Mouse (Mus musculus): ENCODE results near the gene Hs3st5. TPM values are rescaled to one million over a fixed set of nuclear protein-coding genes. Genes with fewer than 3 reads are reported as not detected.

Gene Hs3st5
- polyA plus RNA-seq, 1 experiment from 2014 or later: 4.1 TPM

DNA sequence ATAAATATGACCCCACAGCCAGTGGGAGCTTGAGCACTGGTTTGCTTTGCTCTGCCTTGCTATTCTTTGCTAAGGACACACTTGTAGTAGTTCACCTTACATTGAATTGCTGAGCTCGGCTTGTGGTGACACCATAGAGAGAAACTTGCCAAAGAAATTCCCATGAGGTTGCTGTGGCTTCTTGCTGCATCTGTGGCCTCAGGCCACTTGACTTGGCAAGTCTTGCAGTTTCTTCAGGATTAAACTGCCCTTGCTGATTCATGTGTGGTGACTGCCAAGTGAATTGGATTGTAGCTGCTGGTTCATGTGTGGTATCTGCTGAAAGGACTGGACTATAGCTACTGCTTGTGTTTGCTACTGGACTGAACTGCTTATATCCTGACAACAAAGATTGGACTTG is 13.0 kb upstream of the Hs3st5 start:
- DNase-seq (ENCODE audit: low spot score) (no peak), ATAC-seq (ENCODE audit: low read depth) (no peak)
- no peaks in the 10 kb centered on the region for H3K27me3 ChIP-seq (replicated peaks; ENCODE audit: control insufficient read depth, insufficient read depth, low read length)
- H3K27ac ChIP-seq (replicated peaks; ENCODE audit: low read depth, low read length): no peak overlapping the region
- no peaks in the 10 kb centered on the region for H3K9me3 ChIP-seq (ENCODE audit: control insufficient read depth, low read length)
- no peak overlapping the region for H3K4me3 ChIP-seq (ENCODE audit: low read depth, low read length)
- no peak overlapping the region for H3K4me2 ChIP-seq (ENCODE audit: low read depth, low read length)
- no peaks in the 10 kb centered on the region for H3K36me3 ChIP-seq (ENCODE audit: control insufficient read depth, insufficient read depth, low read length)
- WGBS: 89% methylated on average over 1 of the region's 1 CpGs
- H3K4me1 ChIP-seq (ENCODE audit: control insufficient read depth, insufficient read depth, low read length): no peaks in the 10 kb centered on the region
- no peak overlapping the region for H3K9ac ChIP-seq (ENCODE audit: low read depth, low read length)

DNA sequence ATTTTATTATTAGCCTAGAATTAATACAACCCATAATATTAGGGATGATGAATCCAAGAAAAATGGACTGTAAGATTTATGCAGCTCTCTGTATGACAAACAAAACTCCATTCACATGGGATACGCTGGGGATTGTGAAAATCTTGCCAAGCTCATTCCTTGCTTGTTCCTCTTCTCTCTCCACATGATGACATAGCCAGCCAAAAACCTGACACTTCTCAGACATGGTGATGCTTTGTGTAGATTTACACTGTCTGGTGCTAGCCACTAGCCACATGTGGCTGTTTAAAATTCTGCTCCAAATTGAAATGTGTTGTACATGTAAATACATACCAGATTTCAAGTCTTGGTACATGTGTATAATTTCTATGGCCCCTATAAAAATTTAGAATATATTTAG is 6.9 kb upstream of the Hs3st5 start:
- DNase-seq (ENCODE audit: low spot score) (peak; percentile 33), ATAC-seq (ENCODE audit: low read depth) (no peak)
- H3K4me3 ChIP-seq (ENCODE audit: low read depth, low read length): no peak overlapping the region
- no peaks in the 10 kb centered on the region for H3K36me3 ChIP-seq (ENCODE audit: control insufficient read depth, insufficient read depth, low read length)
- no peaks in the 10 kb centered on the region for H3K9me3 ChIP-seq (ENCODE audit: control insufficient read depth, low read length)
- no peak overlapping the region for H3K4me2 ChIP-seq (ENCODE audit: low read depth, low read length)
- WGBS: 71% methylated on average over 1 of the region's 1 CpGs
- no peak overlapping the region for H3K27ac ChIP-seq (replicated peaks; ENCODE audit: low read depth, low read length)
- H3K4me1 ChIP-seq (ENCODE audit: control insufficient read depth, insufficient read depth, low read length): no peaks in the 10 kb centered on the region
- no peak overlapping the region for H3K9ac ChIP-seq (ENCODE audit: low read depth, low read length)
- H3K27me3 ChIP-seq (replicated peaks; ENCODE audit: control insufficient read depth, insufficient read depth, low read length): no peaks in the 10 kb centered on the region

- DNase-seq (ENCODE audit: low spot score) (peak; percentile 51), ATAC-seq (ENCODE audit: low read depth) (peak; percentile 51)
- Histone ChIP-seq H3K27ac (replicated peaks; ENCODE audit: low read depth, low read length) (no peak overlapping the region), H3K27me3 (replicated peaks; ENCODE audit: control insufficient read depth, insufficient read depth, low read length) (peaks cover 27% of the 10 kb centered on the region), H3K4me1 (ENCODE audit: control insufficient read depth, insufficient read depth, low read length) (0 out of 2 replicates have a peak, but pooled peaks cover 6% of the 10 kb centered on the region), H3K9me3 (ENCODE audit: control insufficient read depth, low read length) (no peaks in the 10 kb centered on the region), H3K4me2 (ENCODE audit: low read depth, low read length) (peak overlapping the region; percentile 97), H3K36me3 (ENCODE audit: control insufficient read depth, insufficient read depth, low read length) (no peaks in the 10 kb centered on the region), H3K9ac (ENCODE audit: low read depth, low read length) (peak overlapping the region; percentile 65), H3K4me3 (ENCODE audit: low read depth, low read length) (peak overlapping the region; percentile 62)
- 10% methylated on average over 13 of the region's 13 CpGs for WGBS
Measured at GRCm38 (mm10) chr10:36506033-36506726, 434 bp upstream of the Hs3st5 start.

DNA sequence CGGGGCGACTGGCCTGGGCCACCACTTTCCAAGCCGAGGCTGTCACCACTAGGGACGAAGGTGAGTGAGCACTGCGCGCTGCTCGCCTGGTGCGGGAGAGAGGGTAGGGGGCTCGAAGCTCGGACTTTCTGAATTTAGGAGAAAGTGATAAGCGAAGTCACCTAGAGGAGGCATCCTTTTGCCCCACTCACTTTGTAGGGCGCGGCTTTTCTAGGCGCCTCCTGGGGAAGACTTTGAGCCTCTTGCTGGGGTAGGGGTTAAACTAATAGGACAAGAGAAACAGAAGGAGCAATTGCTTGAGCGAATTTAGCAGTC is 899 bp downstream of the Hs3st5 start:
- H3K27ac ChIP-seq (replicated peaks; ENCODE audit: low read depth, low read length): no peak overlapping the region
- under 1% methylated on average over 15 of the region's 15 CpGs for WGBS
- ATAC-seq (ENCODE audit: low read depth): no peak

GRCm38 (mm10) chr10:36507991-36508546 is 1.5 kb downstream of the Hs3st5 start:
- Histone ChIP-seq H3K9me3 (ENCODE audit: control insufficient read depth, low read length) (no peaks in the 10 kb centered on the region), H3K36me3 (ENCODE audit: control insufficient read depth, insufficient read depth, low read length) (no peaks in the 10 kb centered on the region), H3K27ac (replicated peaks; ENCODE audit: low read depth, low read length) (no peak overlapping the region), H3K9ac (ENCODE audit: low read depth, low read length) (peak overlapping the region; percentile 65), H3K27me3 (replicated peaks; ENCODE audit: control insufficient read depth, insufficient read depth, low read length) (peaks cover 27% of the 10 kb centered on the region), H3K4me1 (ENCODE audit: control insufficient read depth, insufficient read depth, low read length) (0 out of 2 replicates have a peak, but pooled peaks cover 6% of the 10 kb centered on the region), H3K4me2 (ENCODE audit: low read depth, low read length) (peak overlapping the region; percentile 97), H3K4me3 (ENCODE audit: low read depth, low read length) (peak overlapping the region; percentile 62)
- DNase-seq (ENCODE audit: low spot score) (no peak), ATAC-seq (ENCODE audit: low read depth) (no peak)
- WGBS: 1% methylated on average over 18 of the region's 18 CpGs

More for the DNA sequence above, 899 bp downstream of the Hs3st5 start:
- no peak for DNase-seq (ENCODE audit: low spot score)
- Histone ChIP-seq H3K36me3 (ENCODE audit: control insufficient read depth, insufficient read depth, low read length) (no peaks in the 10 kb centered on the region), H3K9ac (ENCODE audit: low read depth, low read length) (peak overlapping the region; percentile 65), H3K4me1 (ENCODE audit: control insufficient read depth, insufficient read depth, low read length) (0 out of 2 replicates have a peak, but pooled peaks cover 6% of the 10 kb centered on the region), H3K4me3 (ENCODE audit: low read depth, low read length) (peak overlapping the region; percentile 62), H3K27me3 (replicated peaks; ENCODE audit: control insufficient read depth, insufficient read depth, low read length) (peaks cover 27% of the 10 kb centered on the region), H3K4me2 (ENCODE audit: low read depth, low read length) (peak overlapping the region; percentile 97), H3K9me3 (ENCODE audit: control insufficient read depth, low read length) (no peaks in the 10 kb centered on the region)

DNA sequence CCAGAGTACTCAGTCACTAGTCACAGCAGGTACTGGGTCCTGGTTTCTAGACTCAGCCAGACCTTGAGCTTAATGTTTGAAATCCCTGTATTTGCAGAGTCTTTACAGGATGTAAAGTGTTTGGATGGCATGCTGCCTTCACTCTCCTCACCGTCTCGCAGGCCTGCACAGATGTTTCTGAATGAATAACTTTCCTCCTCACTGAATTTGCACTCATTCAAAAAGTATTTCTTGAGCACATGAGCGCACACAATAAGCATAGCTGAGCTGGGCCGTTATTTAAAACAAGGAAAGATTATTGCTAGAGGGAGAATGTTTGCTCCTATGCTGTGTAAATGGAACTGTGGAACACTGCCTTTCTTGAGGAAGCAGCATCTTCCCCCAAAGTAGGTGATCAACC is 2.9 kb downstream of the Hs3st5 start:
- 0 out of 2 replicates have a peak, but pooled peaks cover 6% of the 10 kb centered on the region for H3K4me1 ChIP-seq (ENCODE audit: control insufficient read depth, insufficient read depth, low read length)
- peak overlapping the region; percentile 62; the same call in 1 of the 2 replicates for H3K4me3 ChIP-seq (ENCODE audit: low read depth, low read length)
- H3K36me3 ChIP-seq (ENCODE audit: control insufficient read depth, insufficient read depth, low read length): no peaks in the 10 kb centered on the region
- peak overlapping the region; percentile 32; the same call in 1 of the 2 replicates for H3K4me2 ChIP-seq (ENCODE audit: low read depth, low read length)
- H3K9ac ChIP-seq (ENCODE audit: low read depth, low read length): no peak overlapping the region
- H3K27ac ChIP-seq (replicated peaks; ENCODE audit: low read depth, low read length): no peak overlapping the region
- H3K27me3 ChIP-seq (replicated peaks; ENCODE audit: control insufficient read depth, insufficient read depth, low read length): peaks cover 27% of the 10 kb centered on the region
- WGBS: 42% methylated on average over 4 of the region's 4 CpGs
- ATAC-seq (ENCODE audit: low read depth): no peak
- DNase-seq (ENCODE audit: low spot score): no peak
- no peaks in the 10 kb centered on the region for H3K9me3 ChIP-seq (ENCODE audit: control insufficient read depth, low read length)

- no peak overlapping the region for H3K4me3 ChIP-seq (ENCODE audit: low read depth, low read length)
- no peaks in the 10 kb centered on the region for H3K9me3 ChIP-seq (ENCODE audit: control insufficient read depth, low read length)
- H3K4me1 ChIP-seq (ENCODE audit: control insufficient read depth, insufficient read depth, low read length): no peaks in the 10 kb centered on the region
- ATAC-seq (ENCODE audit: low read depth) (no peak), DNase-seq (ENCODE audit: low spot score) (no peak)
- no peaks in the 10 kb centered on the region for H3K36me3 ChIP-seq (ENCODE audit: control insufficient read depth, insufficient read depth, low read length)
- no peaks in the 10 kb centered on the region for H3K27me3 ChIP-seq (replicated peaks; ENCODE audit: control insufficient read depth, insufficient read depth, low read length)
- no peak overlapping the region for H3K4me2 ChIP-seq (ENCODE audit: low read depth, low read length)
- H3K9ac ChIP-seq (ENCODE audit: low read depth, low read length): no peak overlapping the region
- H3K27ac ChIP-seq (replicated peaks; ENCODE audit: low read depth, low read length): no peak overlapping the region
Measured at GRCm38 (mm10) chr10:36523881-36524280, 17.3 kb downstream of the Hs3st5 start.

DNA sequence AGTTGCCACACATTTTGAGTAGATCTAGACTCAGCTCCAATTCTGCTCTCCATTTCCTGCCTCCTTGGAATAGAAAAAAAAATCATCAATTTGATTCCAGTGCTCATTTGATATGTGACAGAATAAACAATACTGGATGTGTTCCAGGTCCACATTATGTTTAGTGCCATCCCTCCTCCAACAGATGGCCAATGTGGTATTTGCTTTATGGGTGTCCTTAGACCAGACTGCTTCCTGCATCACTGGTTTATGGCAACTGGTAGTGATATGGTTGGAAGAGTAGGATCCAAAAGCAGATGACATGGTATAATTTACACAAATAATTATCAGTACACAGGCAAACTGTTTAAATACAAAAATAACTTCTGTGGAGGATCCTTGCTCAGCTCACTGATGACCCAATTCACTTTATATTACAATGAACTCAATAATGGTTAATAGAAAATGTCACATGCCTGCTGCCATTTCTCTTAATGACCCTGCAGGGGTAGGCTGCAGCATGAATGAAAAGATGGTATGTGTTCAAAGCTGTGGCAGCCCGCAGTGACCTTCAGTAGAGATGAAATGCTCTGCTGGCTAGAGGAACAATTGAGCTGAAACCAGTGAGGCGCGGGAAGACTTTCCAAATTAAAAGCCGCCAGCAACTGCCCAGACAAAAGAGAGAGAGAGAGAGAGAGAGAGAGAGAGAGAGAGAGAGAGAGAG is 27.2 kb downstream of the Hs3st5 start:
- H3K4me3 ChIP-seq (ENCODE audit: low read depth, low read length): no peak overlapping the region
- 69% methylated on average over 4 of the region's 4 CpGs for WGBS
- no peak for ATAC-seq (ENCODE audit: low read depth)
- H3K9ac ChIP-seq (ENCODE audit: low read depth, low read length): no peak overlapping the region
- DNase-seq (ENCODE audit: low spot score): peak; percentile 33
- H3K27me3 ChIP-seq (replicated peaks; ENCODE audit: control insufficient read depth, insufficient read depth, low read length): no peaks in the 10 kb centered on the region
- no peaks in the 10 kb centered on the region for H3K4me1 ChIP-seq (ENCODE audit: control insufficient read depth, insufficient read depth, low read length)
- H3K9me3 ChIP-seq (ENCODE audit: control insufficient read depth, low read length): no peaks in the 10 kb centered on the region
- no peak overlapping the region for H3K4me2 ChIP-seq (ENCODE audit: low read depth, low read length)
- H3K36me3 ChIP-seq (ENCODE audit: control insufficient read depth, insufficient read depth, low read length): no peaks in the 10 kb centered on the region
- H3K27ac ChIP-seq (replicated peaks; ENCODE audit: low read depth, low read length): no peak overlapping the region

Data from embryonic facial prominence, embryonic 14.5 days (tissue).